Mouse (Mus musculus) frontal cortex, postnatal 14 days (tissue): ENCODE results near the gene Wasl.

ENCODE experiments used
- DNase-seq, 2 experiments: peaks; one replicate each; pipeline ENCODE4 v3.0.0; 2022; ENCODE audit warnings: low spot score in 2 of 2

The Wasl gene

GRCm38 (mm10) chr6:24645346-24646053 is 19.3 kb downstream of the Wasl start:
- no peak for DNase-seq

- no peak for DNase-seq
Measured at GRCm38 (mm10) chr6:24642960-24643359, 21.8 kb downstream of the Wasl start.

- no peak for DNase-seq
Measured at GRCm38 (mm10) chr6:24642161-24642560, 22.6 kb downstream of the Wasl start.

GRCm38 (mm10) chr6:24641286-24641685 is 23.5 kb downstream of the Wasl start:
- DNase-seq, result no peak

GRCm38 (mm10) chr6:24635814-24636213 is 29.0 kb downstream of the Wasl start:
- DNase-seq, result no peak

GRCm38 (mm10) chr6:24634065-24634464 is 30.7 kb downstream of the Wasl start:
- DNase-seq, result no peak

- DNase-seq, result no peak
Measured at GRCm38 (mm10) chr6:24632061-24632460, 32.7 kb downstream of the Wasl start.

GRCm38 (mm10) chr6:24628499-24628898 is 36.3 kb downstream of the Wasl start:
- DNase-seq, result no peak

- no peak for DNase-seq
Measured at GRCm38 (mm10) chr6:24627586-24628030, 37.2 kb downstream of the Wasl start.

GRCm38 (mm10) chr6:24622098-24622497 is 42.7 kb downstream of the Wasl start:
- DNase-seq, result no peak

GRCm38 (mm10) chr6:24620936-24621335 is 43.9 kb downstream of the Wasl start:
- no peak for DNase-seq

GRCm38 (mm10) chr6:24619285-24620045 is 45.3 kb downstream of the Wasl start:
- no peak for DNase-seq

- no peak for DNase-seq
Measured at GRCm38 (mm10) chr6:24616746-24617145, 48.1 kb downstream of the Wasl start.

- DNase-seq, result no peak
Measured at GRCm38 (mm10) chr6:24613918-24614317, 50.9 kb downstream of the Wasl start.

- no peak for DNase-seq
Measured at GRCm38 (mm10) chr6:24613346-24613745, 51.5 kb downstream of the Wasl start.

- DNase-seq, result no peak
Measured at GRCm38 (mm10) chr6:24612074-24612755, 52.6 kb downstream of the Wasl start.

- no peak for DNase-seq
Measured at GRCm38 (mm10) chr6:24610358-24610757, 54.5 kb downstream of the Wasl start.

- no peak for DNase-seq
Measured at GRCm38 (mm10) chr6:24609531-24609930, 55.3 kb downstream of the Wasl start.

GRCm38 (mm10) chr6:24608682-24609081 is 56.1 kb downstream of the Wasl start:
- DNase-seq, result no peak

GRCm38 (mm10) chr6:24608129-24608528 is 56.7 kb downstream of the Wasl start:
- DNase-seq, result no peak

- no peak for DNase-seq
Measured at GRCm38 (mm10) chr6:24607531-24607930, 57.3 kb downstream of the Wasl start.

GRCm38 (mm10) chr6:24606512-24606911 is 58.3 kb downstream of the Wasl start:
- DNase-seq, result no peak

GRCm38 (mm10) chr6:24605631-24606030 is 59.2 kb downstream of the Wasl start:
- no peak for DNase-seq
